Mouse (Mus musculus): ENCODE measurements around the gene Stoml1. TPM values are rescaled to one million over a fixed set of nuclear protein-coding genes. Genes with fewer than 3 reads are reported as not detected.
"Not testable (repeated sequence)": the region's sequence is repeated elsewhere in the genome, so short reads cannot be mapped to it uniquely, and the experiment has no call there.

Stoml1 gene
- total RNA-seq, 2 experiments from 2014 or later = 6.7 to 7.9 TPM

GRCm38 (mm10) chr9:58271109-58271508 is 18.1 kb downstream of the Stoml1 start:
- ATAC-seq (replicated peaks; ENCODE audit: poor library complexity) = no peak

- ATAC-seq (replicated peaks; ENCODE audit: poor library complexity) = not testable (repeated sequence)
Measured at GRCm38 (mm10) chr9:58271551-58271950, 18.6 kb downstream of the Stoml1 start.

- no peak for ATAC-seq (replicated peaks; ENCODE audit: poor library complexity)
Measured at GRCm38 (mm10) chr9:58272068-58272541, 19.1 kb downstream of the Stoml1 start.

- ATAC-seq (replicated peaks; ENCODE audit: poor library complexity) = no peak
Measured at GRCm38 (mm10) chr9:58272855-58273254, 19.9 kb downstream of the Stoml1 start.

GRCm38 (mm10) chr9:58274101-58274604 is 21.2 kb downstream of the Stoml1 start:
- no peak for ATAC-seq (replicated peaks; ENCODE audit: poor library complexity)

- ATAC-seq (replicated peaks; ENCODE audit: poor library complexity) = no peak
Measured at GRCm38 (mm10) chr9:58274626-58275025, 21.7 kb downstream of the Stoml1 start.

GRCm38 (mm10) chr9:58275115-58275774 is 22.3 kb downstream of the Stoml1 start:
- peak; percentile 86 for ATAC-seq (replicated peaks; ENCODE audit: poor library complexity)

GRCm38 (mm10) chr9:58275797-58276196 is 22.8 kb downstream of the Stoml1 start:
- ATAC-seq (replicated peaks; ENCODE audit: poor library complexity) = peak; percentile 59

GRCm38 (mm10) chr9:58276346-58276745 is 23.4 kb downstream of the Stoml1 start:
- ATAC-seq (replicated peaks; ENCODE audit: poor library complexity) = no peak

GRCm38 (mm10) chr9:58278313-58278712 is 25.3 kb downstream of the Stoml1 start:
- ATAC-seq (replicated peaks; ENCODE audit: poor library complexity) = no peak

- no peak for ATAC-seq (replicated peaks; ENCODE audit: poor library complexity)
Measured at GRCm38 (mm10) chr9:58278821-58279723, 26.1 kb downstream of the Stoml1 start.

- ATAC-seq (replicated peaks; ENCODE audit: poor library complexity) = no peak
Measured at GRCm38 (mm10) chr9:58279780-58280179, 26.8 kb downstream of the Stoml1 start.

GRCm38 (mm10) chr9:58280259-58281109 is 27.5 kb downstream of the Stoml1 start:
- ATAC-seq (replicated peaks; ENCODE audit: poor library complexity) = peak; percentile 79

- ATAC-seq (replicated peaks; ENCODE audit: poor library complexity) = peak; percentile 65
Measured at GRCm38 (mm10) chr9:58281597-58281996, 28.6 kb downstream of the Stoml1 start.

- no peak for ATAC-seq (replicated peaks; ENCODE audit: poor library complexity)
Measured at GRCm38 (mm10) chr9:58283431-58283830, 30.5 kb downstream of the Stoml1 start.

GRCm38 (mm10) chr9:58289090-58289489 is 36.1 kb downstream of the Stoml1 start:
- no peak for ATAC-seq (replicated peaks; ENCODE audit: poor library complexity)

GRCm38 (mm10) chr9:58289901-58290300 is 36.9 kb downstream of the Stoml1 start:
- ATAC-seq (replicated peaks; ENCODE audit: poor library complexity) = no peak

- no peak for ATAC-seq (replicated peaks; ENCODE audit: poor library complexity)
Measured at GRCm38 (mm10) chr9:58294527-58294926, 41.6 kb downstream of the Stoml1 start.

GRCm38 (mm10) chr9:58295345-58295744 is 42.4 kb downstream of the Stoml1 start:
- ATAC-seq (replicated peaks; ENCODE audit: poor library complexity) = no peak

- ATAC-seq (replicated peaks; ENCODE audit: poor library complexity) = no peak
Measured at GRCm38 (mm10) chr9:58295766-58296361, 42.9 kb downstream of the Stoml1 start.
